Mouse (Mus musculus) thymus, adult 2 months (tissue): ENCODE results near the gene Pcgf1. TPM values are rescaled to one million over a fixed set of nuclear protein-coding genes. Genes with fewer than 3 reads are reported as not detected.

Experiments used
- DNase-seq: peaks from one replicate; pipeline ENCODE4 v3.0.0; 2021
- H3K27ac ChIP-seq: fragments of 200-500 bp; 2 replicates; pipeline ENCODE4 v1.5.1; 2012; ENCODE audit warnings: low read length, control low read depth; ENCODE audit not compliant: control insufficient read depth, insufficient read depth
- H3K27me3 ChIP-seq: fragments of 200-500 bp; 2 replicates; pipeline ENCODE4 v1.6.1; 2012; ENCODE audit warnings: mild to moderate bottlenecking, low read length, moderate library complexity, mixed read lengths; ENCODE audit not compliant: control insufficient read depth, insufficient read depth
- H3K36me3 ChIP-seq: fragments of 200-500 bp; 2 replicates; pipeline ENCODE4 v1.6.1; 2012; ENCODE audit warnings: mild to moderate bottlenecking, low read length, moderate library complexity; ENCODE audit not compliant: control insufficient read depth, insufficient read depth
- H3K4me1 ChIP-seq: fragments of 200-500 bp; replicated peaks from 2 replicates; pipeline ENCODE4 v1.6.1; 2012; ENCODE audit warnings: low read length; ENCODE audit not compliant: control insufficient read depth, insufficient read depth
- H3K4me3 ChIP-seq: fragments of 200-500 bp; 2 replicates; pipeline ENCODE4 v1.5.1; 2012; ENCODE audit warnings: mild to moderate bottlenecking, low read length, control low read depth, moderate library complexity; ENCODE audit not compliant: control insufficient read depth, insufficient read depth
- CTCF ChIP-seq: fragments of 200-500 bp; IDR thresholded peaks from 2 replicates; pipeline ENCODE4 v1.5.1; 2012; ENCODE audit warnings: mild to moderate bottlenecking, control low read depth, low read length, moderate library complexity, borderline replicate concordance; ENCODE audit not compliant: control insufficient read depth, poor library complexity, insufficient read depth; ENCODE audit errors: extremely low read depth
- POLR2A ChIP-seq: fragments of 200-500 bp; IDR thresholded peaks from 2 replicates; pipeline ENCODE4 v1.6.1; 2012; ENCODE audit warnings: mild to moderate bottlenecking, low read length, control low read depth, moderate library complexity; ENCODE audit not compliant: control insufficient read depth, poor library complexity, insufficient read depth; ENCODE audit errors: extremely low read depth
- WGBS: fragments of 180-500 bp; shearing (Covaris S2); methylation state at CpG from one replicate; pipeline ENCODE4 v1.1.7; 2018; 5-methylcytosine and 5-hydroxymethylcytosine counted together
- polyA plus RNA-seq: library from polyadenylated mRNA; depleted of rRNA; stranded (reverse); fragments of >200 nt; gene quantifications from 2 replicates; pipeline ENCODE4 v1.2.3, GENCODE M21; 2012

Gene Pcgf1
- polyA plus RNA-seq, 1 experiment, result 25.5 TPM

DNA sequence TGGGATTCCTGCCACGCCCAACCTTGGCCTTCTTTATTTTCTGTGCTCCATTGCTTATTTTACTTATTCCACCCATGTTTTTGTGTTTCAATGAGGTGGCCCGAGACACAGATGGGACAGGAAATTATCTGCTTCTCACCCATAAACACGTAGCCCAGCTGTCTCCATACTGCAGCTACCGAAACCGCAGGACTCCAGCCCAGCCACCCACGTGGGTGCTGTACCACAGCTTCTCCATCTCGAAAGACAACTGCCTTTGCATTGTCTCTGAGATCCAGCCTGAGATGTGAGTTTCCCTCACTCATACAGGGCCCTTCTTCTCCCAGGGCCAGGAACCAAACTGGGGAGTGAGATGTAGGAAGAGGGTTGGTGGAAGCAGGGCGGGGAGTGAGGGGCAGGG, 11.7 kb upstream of the Pcgf1 start:
- no peak for TF ChIP-seq CTCF
- no peak for TF ChIP-seq POLR2A
- Histone ChIP-seq H3K4me1 (peaks cover 27% of the 10 kb centered on the region), H3K4me3 (no peak overlapping the region), H3K36me3 (no peaks in the 10 kb centered on the region), H3K27me3 (peaks cover 33% of the 10 kb centered on the region), H3K27ac (no peak overlapping the region)
- DNase-seq, result no peak
- WGBS, result 22% methylated on average over 8 of the region's 8 CpGs

DNA sequence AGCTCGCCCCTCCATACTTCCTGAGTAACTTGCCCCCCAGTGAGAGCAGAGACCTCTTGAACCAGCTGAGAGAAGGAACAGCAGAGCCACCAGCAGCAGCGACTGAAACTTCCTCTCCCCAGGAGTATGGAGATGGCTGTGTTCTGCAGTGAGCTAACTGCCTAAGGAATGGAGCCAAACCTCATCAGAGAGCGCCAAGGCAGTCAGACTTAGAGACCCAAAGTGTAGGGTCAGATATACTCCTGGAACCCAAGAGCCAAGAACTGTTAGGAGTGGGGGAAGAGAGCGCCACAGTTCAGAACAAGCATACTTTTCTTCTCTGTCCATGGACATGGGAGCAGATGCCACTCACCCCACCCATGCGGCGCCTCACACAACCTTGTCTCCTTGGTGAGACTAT, 11.2 kb upstream of the Pcgf1 start:
- Histone ChIP-seq H3K27ac (no peak overlapping the region), H3K4me1 (peaks cover 30% of the 10 kb centered on the region), H3K36me3 (no peaks in the 10 kb centered on the region), H3K27me3 (peaks cover 38% of the 10 kb centered on the region), H3K4me3 (no peak overlapping the region)
- TF ChIP-seq CTCF, result no peak
- TF ChIP-seq POLR2A, result no peak
- no peak for DNase-seq
- 35% methylated on average over 6 of the region's 6 CpGs for WGBS

DNA sequence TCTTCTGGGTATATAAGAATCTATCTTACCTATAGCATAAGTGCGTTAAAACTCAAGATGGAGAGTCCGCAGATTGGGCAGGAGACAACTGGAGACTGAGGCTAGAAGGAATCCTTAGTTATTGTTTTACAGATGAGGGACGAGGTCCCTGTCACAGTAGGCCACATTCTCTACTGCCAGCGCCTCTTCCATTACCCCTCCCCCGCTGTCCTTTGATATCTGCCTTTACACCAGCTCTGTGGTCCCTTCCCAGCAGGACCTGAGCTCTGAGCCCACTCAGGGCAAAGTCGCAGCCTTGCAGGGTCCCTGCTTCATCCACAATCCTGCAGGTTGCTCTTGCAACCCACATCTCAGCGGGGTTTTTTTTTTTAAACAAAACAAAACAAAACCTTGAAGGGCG, 9.4 kb upstream of the Pcgf1 start:
- H3K4me1 ChIP-seq, result peaks cover 30% of the 10 kb centered on the region
- 63% methylated on average over 8 of the region's 8 CpGs for WGBS
- no peak for TF ChIP-seq POLR2A
- no peak for TF ChIP-seq CTCF
- H3K27ac ChIP-seq, result no peak overlapping the region
- H3K36me3 ChIP-seq, result no peaks in the 10 kb centered on the region
- no peak for DNase-seq
- H3K4me3 ChIP-seq, result no peak overlapping the region
- H3K27me3 ChIP-seq, result peaks cover 47% of the 10 kb centered on the region

DNA sequence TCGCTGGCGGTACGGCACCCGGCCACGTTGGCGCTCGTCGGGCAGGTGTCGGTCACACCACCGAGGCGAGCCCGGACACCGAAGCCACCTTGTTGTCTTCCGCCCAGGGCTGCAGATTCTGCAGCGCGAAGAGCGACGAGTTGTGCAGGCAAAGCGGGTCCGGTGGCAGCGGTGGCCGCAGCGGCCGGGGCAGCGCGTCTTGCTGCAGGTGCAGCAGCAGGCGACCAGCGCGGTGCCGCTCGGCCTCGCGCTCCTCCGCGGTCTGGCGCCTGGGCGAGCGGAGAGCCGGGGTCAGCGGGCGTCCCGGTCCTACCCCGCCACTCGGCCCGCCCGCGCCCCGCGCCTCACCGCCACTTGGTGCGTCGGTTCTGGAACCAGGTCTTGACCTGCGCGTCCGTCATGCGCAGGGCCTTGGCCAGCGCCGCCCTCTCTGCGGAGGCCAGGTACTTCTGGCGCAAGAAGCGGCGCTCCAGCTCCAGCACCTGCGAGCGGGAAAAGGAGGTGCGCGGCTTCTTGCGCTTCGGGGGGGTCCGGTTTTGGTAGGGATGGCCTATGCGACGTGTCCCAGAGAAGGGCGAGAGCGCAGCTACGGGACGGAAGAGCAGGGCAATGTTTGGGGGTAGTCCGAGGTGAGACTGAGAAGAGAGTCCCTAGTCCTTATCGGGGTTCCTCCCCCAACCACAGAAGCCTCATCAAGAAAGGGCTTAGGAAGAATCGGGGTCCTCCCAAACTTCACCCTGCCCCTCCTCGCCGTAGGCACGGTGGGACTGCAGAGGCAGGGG, 8.8 kb upstream of the Pcgf1 start:
- no peak overlapping the region for H3K4me3 ChIP-seq
- H3K4me1 ChIP-seq, result peaks cover 30% of the 10 kb centered on the region
- peaks cover 47% of the 10 kb centered on the region for H3K27me3 ChIP-seq
- H3K36me3 ChIP-seq, result no peaks in the 10 kb centered on the region
- WGBS, result 3% methylated on average over 81 of the region's 81 CpGs
- no peak overlapping the region for H3K27ac ChIP-seq
- TF ChIP-seq POLR2A, result no peak
- no peak for TF ChIP-seq CTCF
- no peak for DNase-seq

DNA sequence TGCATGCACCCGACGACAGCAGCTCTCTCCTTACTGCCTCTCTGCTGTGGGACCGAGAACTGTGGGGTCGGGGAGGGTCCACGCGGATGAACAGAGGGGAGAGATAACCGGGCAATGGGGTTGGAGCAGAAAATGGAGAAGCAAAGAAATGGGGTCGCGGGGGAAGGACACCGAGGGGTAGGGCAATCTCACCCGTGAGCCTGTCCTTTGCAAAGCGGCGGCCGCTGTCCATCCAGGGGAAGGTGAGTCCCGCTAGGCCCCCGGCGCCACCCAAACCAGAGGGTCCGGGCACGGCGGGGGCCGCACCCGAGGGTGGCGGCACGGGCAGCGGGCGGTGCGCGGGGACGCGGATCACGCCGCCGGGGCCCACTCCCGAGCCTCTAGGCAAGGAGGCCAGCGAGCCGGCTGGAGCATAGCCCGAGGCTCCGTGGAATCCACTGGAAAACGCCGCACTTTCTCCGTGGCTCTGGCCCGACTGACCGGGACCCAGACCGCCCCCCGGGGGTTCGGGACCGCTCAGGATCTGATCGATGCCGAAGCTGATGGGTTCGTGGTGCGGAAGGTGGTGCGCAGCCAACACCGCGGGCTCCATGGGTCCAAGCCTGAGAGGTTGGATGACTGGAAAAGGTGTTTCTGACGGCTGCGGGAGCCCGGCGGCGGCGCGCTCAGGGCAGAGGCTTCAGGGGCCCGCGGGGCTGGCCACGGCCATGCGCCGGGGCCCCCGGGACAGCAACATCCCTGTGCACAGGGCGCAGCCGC, 8.0 kb upstream of the Pcgf1 start:
- no peaks in the 10 kb centered on the region for H3K36me3 ChIP-seq
- WGBS, result 5% methylated on average over 69 of the region's 69 CpGs
- H3K27me3 ChIP-seq, result peaks cover 45% of the 10 kb centered on the region
- no peak overlapping the region for H3K27ac ChIP-seq
- no peak for DNase-seq
- no peak overlapping the region for H3K4me3 ChIP-seq
- no peak for TF ChIP-seq CTCF
- no peak for TF ChIP-seq POLR2A
- H3K4me1 ChIP-seq, result peaks cover 30% of the 10 kb centered on the region

DNA sequence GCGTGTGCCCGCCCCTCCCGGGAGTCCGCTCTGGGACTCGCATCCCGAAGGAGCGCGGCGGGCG, 7.6 kb upstream of the Pcgf1 start, which contains the start of gene Tlx2:
Gene Tlx2 (minus strand): TSS at position 47 of the 64 bp plus-strand sequence.
- 4% methylated on average over 10 of the region's 10 CpGs for WGBS
- Histone ChIP-seq H3K36me3 (no peaks in the 10 kb centered on the region), H3K27me3 (peaks cover 45% of the 10 kb centered on the region), H3K27ac (no peak within 1 kb of the TSS), H3K4me3 (no peak within 1 kb of the TSS), H3K4me1 (peaks cover 30% of the 10 kb centered on the region)
- TF ChIP-seq POLR2A (no peak), CTCF (no peak)
- no peak for DNase-seq
